Mouse (Mus musculus) left cerebral cortex, postnatal 10 days (tissue): ENCODE results near the gene Pofut1. TPM values are rescaled to one million over a fixed set of nuclear protein-coding genes. Genes with fewer than 3 reads are reported as not detected.

Source experiments
- DNase-seq, 2 experiments: peaks; one replicate each; pipeline ENCODE4 v3.0.0; 2021 to 2022; ENCODE audit warnings: low spot score in 2 of 2, mixed read lengths in 1 of 2; ENCODE audit errors: extremely low spot score in 1 of 2
- intact Hi-C: fragments of 180-260 bp; cut with DNase I; formaldehyde crosslinking; loops from one replicate; pipeline ENCODE4 v1.15.1; 2025
- total RNA-seq, 2 experiments: library from RNA; stranded (reverse); gene quantifications; 2 replicates each; pipeline ENCODE4 v1.2.3; 2021

Gene Pofut1
- total RNA-seq, result 10 to 100 TPM; 17.5 to 20.5 TPM

GRCm38 (mm10) chr2:153241250-153242014, at the start of gene Pofut1, which contains the start of gene Plagl2:
TSS of gene Pofut1 (plus strand) at chr2:153241533.
TSS of gene Plagl2 (minus strand) at chr2:153241426.
- intact Hi-C loops, result no loop called here
- DNase-seq, result peak; percentile 73 to 94

GRCm38 (mm10) chr2:153194255-153194654, 47.1 kb upstream of the Pofut1 start:
- DNase-seq, result no peak
- intact Hi-C loops, result no loop called here

GRCm38 (mm10) chr2:153198485-153198884, 42.8 kb upstream of the Pofut1 start:
- no peak for DNase-seq
- intact Hi-C loops, result no loop called here

GRCm38 (mm10) chr2:153199114-153199513, 42.2 kb upstream of the Pofut1 start:
- intact Hi-C loops, result no loop called here
- no peak for DNase-seq

GRCm38 (mm10) chr2:153202766-153203165, 38.6 kb upstream of the Pofut1 start:
- intact Hi-C loops, result no loop called here
- DNase-seq, result no peak

- DNase-seq, result no peak
- intact Hi-C loops, result no loop called here
These were observed 33.2 kb upstream of the Pofut1 start for GRCm38 (mm10) chr2:153208149-153208548.

- DNase-seq, result no peak
- intact Hi-C loops, result no loop called here
These were observed 32.0 kb upstream of the Pofut1 start for GRCm38 (mm10) chr2:153209286-153209685.

GRCm38 (mm10) chr2:153211451-153211850, 29.9 kb upstream of the Pofut1 start:
- intact Hi-C loops, result no loop called here

GRCm38 (mm10) chr2:153213351-153213750, 28.0 kb upstream of the Pofut1 start:
- intact Hi-C loops, result no loop called here
- no peak for DNase-seq

More at GRCm38 (mm10) chr2:153211451-153211850, 29.9 kb upstream of the Pofut1 start:
- DNase-seq, result no peak

GRCm38 (mm10) chr2:153214771-153215259, 26.5 kb upstream of the Pofut1 start:
- intact Hi-C loops, result no loop called here
- DNase-seq, result no peak

GRCm38 (mm10) chr2:153215421-153215820, 25.9 kb upstream of the Pofut1 start:
- intact Hi-C loops, result no loop called here
- DNase-seq, result no peak

GRCm38 (mm10) chr2:153217826-153218340, 23.4 kb upstream of the Pofut1 start:
- intact Hi-C loops, result no loop called here
- DNase-seq, result no peak

- intact Hi-C loops, result no loop called here
- no peak for DNase-seq
These were observed 22.8 kb upstream of the Pofut1 start for GRCm38 (mm10) chr2:153218516-153218915.

- intact Hi-C loops, result no loop called here
- no peak for DNase-seq
These were observed 19.7 kb upstream of the Pofut1 start for GRCm38 (mm10) chr2:153221620-153222019.

- intact Hi-C loops, result no loop called here
- no peak for DNase-seq
These were observed 19.2 kb upstream of the Pofut1 start for GRCm38 (mm10) chr2:153222130-153222529.

- intact Hi-C loops, result no loop called here
These were observed 18.8 kb upstream of the Pofut1 start for GRCm38 (mm10) chr2:153222566-153222965.

GRCm38 (mm10) chr2:153224946-153225594, 16.3 kb upstream of the Pofut1 start, which contains the start of gene Tspyl3:
TSS of gene Tspyl3 (minus strand) at chr2:153225441.
- intact Hi-C loops, result no loop called here
- DNase-seq, result peak; percentile 44 to 78

More at GRCm38 (mm10) chr2:153222566-153222965, 18.8 kb upstream of the Pofut1 start:
- no peak for DNase-seq

GRCm38 (mm10) chr2:153225595-153225953, 15.8 kb upstream of the Pofut1 start:
- intact Hi-C loops, result no loop called here
- DNase-seq, result no peak

GRCm38 (mm10) chr2:153227959-153228358, 13.4 kb upstream of the Pofut1 start:
- no peak for DNase-seq
- intact Hi-C loops, result no loop called here

GRCm38 (mm10) chr2:153228523-153228922, 12.8 kb upstream of the Pofut1 start:
- DNase-seq, result no peak
- intact Hi-C loops, result no loop called here
